Mouse (Mus musculus): ENCODE measurements around the gene Gjb5. TPM values are rescaled to one million over a fixed set of nuclear protein-coding genes. Genes with fewer than 3 reads are reported as not detected.

Gene Gjb5
- total RNA-seq, 2 experiments from 2014 or later, result 0.40 to 0.49 TPM

DNA sequence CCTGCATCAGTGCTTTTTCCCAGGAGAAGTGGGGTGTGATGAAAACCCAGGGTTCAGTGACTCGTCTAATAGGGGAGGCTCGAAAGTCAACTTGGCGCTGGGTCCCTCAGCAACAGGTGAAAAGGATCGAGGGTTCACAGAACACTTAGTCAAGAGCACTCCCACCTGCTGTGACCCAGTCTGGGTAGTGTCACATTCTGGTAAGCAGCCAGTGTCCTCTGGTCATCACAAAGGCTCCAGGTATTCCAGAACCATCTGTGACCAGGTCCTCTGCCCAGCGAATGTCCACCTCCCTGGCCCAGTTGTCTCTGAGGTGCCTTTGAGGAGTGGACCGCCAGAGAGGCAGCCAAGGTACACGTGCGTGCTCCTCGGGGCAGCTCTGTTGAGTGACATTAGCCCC lies 46.4 kb downstream of the Gjb5 start:
- DNase-seq, result no peak

- no peak for DNase-seq
Observed at GRCm38 (mm10) chr4:127306915-127307314, 51.1 kb downstream of the Gjb5 start.

Other genes starting within 250 kb of the Gjb5 start
- gene Tmem35b, start 234.5 kb downstream of the Gjb5 start, total RNA-seq (2021), result 1 to 10 TPM; 1.7 to 2.3 TPM
- under 1 TPM; 0.05 to 0.17 TPM for gene Dlgap3, start 189.0 kb downstream of the Gjb5 start, total RNA-seq (2021)
- gene Smim12, start 114.4 kb downstream of the Gjb5 start, total RNA-seq (2021), result 10 to 100 TPM; 54.9 to 61.9 TPM
- gene Gja4, start 44.1 kb downstream of the Gjb5 start, total RNA-seq (2021), result 1 to 10 TPM; 7.2 to 7.8 TPM
- gene Gjb3, start 27.3 kb downstream of the Gjb5 start, total RNA-seq (2021), result under 1 TPM; 0.15 to 0.23 TPM
- not detected for gene Gjb4, start 4.1 kb downstream of the Gjb5 start, total RNA-seq (2021)

Measured in heart, adult 18-20 months (tissue).